Mouse (Mus musculus) adrenal gland, postnatal 4 days (tissue): ENCODE measurements around the gene Rnasek. TPM values are rescaled to one million over a fixed set of nuclear protein-coding genes. Genes with fewer than 3 reads are reported as not detected.
A peak's percentile ranks its signal among the peaks of the same experiment; 100 is the strongest.

ENCODE experiments used
- DNase-seq, 2 experiments: peaks; one replicate each; pipeline ENCODE4 v3.0.0; 2021 to 2022; ENCODE audit warnings: low spot score in 2 of 2, mixed read lengths in 2 of 2
- microRNA-seq: library from miRNA; unstranded; fragments of <30 nt; microRNA quantifications from one replicate; pipeline ENCODE4 v1.2.0, GENCODE M21; 2021
- total RNA-seq, 2 experiments: library from RNA; stranded (reverse); gene quantifications; 2 replicates each; pipeline ENCODE4 v1.2.3; 2021

Rnasek gene
- total RNA-seq, 2 experiments from 2014 or later, result 160 to 164 TPM

- DNase-seq, result peak; percentile 18 to 45
These were observed 50.1 kb downstream of the Rnasek start for GRCm38 (mm10) chr11:70189319-70190134.

Small RNAs within 50 kb of the gene (microRNA-seq; reads per million reads assigned to microRNA genes)
- gene Mir195a (4,498 reads per million, percentile 90 among the genes with 10 or more reads in this experiment), gene Mir497 (not detected), gene Mir497b (not detected)

Other genes starting within 250 kb of the Rnasek start
- 100 to 1,000 TPM; 294 to 311 TPM for gene Gabarap, start 248.7 kb downstream of the Rnasek start, total RNA-seq
- gene Phf23, start 244.1 kb downstream of the Rnasek start, total RNA-seq, result 10 to 100 TPM; 51.4 to 53.4 TPM
- 10 to 100 TPM; 35.5 to 38.2 TPM for gene Dvl2, start 239.2 kb downstream of the Rnasek start, total RNA-seq
- 100 to 1,000 TPM; 295 to 378 TPM for gene Acadvl, start 224.4 kb downstream of the Rnasek start, total RNA-seq
- gene Dlg4, start 222.9 kb downstream of the Rnasek start, total RNA-seq, result 10 to 100 TPM; 63.0 to 64.4 TPM
- 10 to 100 TPM in 1 of 2 experiments, 1 to 10 TPM in 1; 1.7 to 33.7 TPM for gene Asgr1, start 185.8 kb downstream of the Rnasek start, total RNA-seq
- gene Asgr2, start 147.2 kb downstream of the Rnasek start, total RNA-seq, result 10 to 100 TPM in 1 of 2 experiments, 1 to 10 TPM in 1; 1.8 to 14.6 TPM
- gene Mgl2, start 109.5 kb downstream of the Rnasek start, total RNA-seq, result 1 to 10 TPM in 1 of 2 experiments, under 1 TPM in 1; 0.90 to 1.7 TPM
- gene Clec10a, start 83.6 kb downstream of the Rnasek start, total RNA-seq, result 1 to 10 TPM; 2.1 to 3.5 TPM
- gene Slc16a11, start 27.1 kb downstream of the Rnasek start, total RNA-seq, result 1 to 10 TPM in 1 of 2 experiments, under 1 TPM in 1; 0.71 to 2.9 TPM
- gene Slc16a13, start 18.8 kb downstream of the Rnasek start, total RNA-seq, result 10 to 100 TPM in 1 of 2 experiments, 1 to 10 TPM in 1; 6.2 to 10.9 TPM
- 10 to 100 TPM; 23.8 to 33.4 TPM for gene Bcl6b, start 10.0 kb downstream of the Rnasek start, total RNA-seq
- gene 0610010K14Rik, start 1.9 kb downstream of the Rnasek start, total RNA-seq, result 10 to 100 TPM; 70.1 to 72.5 TPM
- 1 to 10 TPM; 4.5 to 8.1 TPM for gene Gm21988, start within 50 bp of the Rnasek start, total RNA-seq
- 1 to 10 TPM; 3.4 to 3.7 TPM for gene Alox12, start 15.5 kb upstream of the Rnasek start, total RNA-seq
- not detected for gene Alox12e, start 82.8 kb upstream of the Rnasek start, total RNA-seq
- 1 to 10 TPM in 1 of 2 experiments, under 1 TPM in 1; 0.95 to 1.5 TPM for gene Alox15, start 112.2 kb upstream of the Rnasek start, total RNA-seq
- gene Pelp1, start 170.2 kb upstream of the Rnasek start, total RNA-seq, result 10 to 100 TPM; 37.2 to 40.5 TPM
- 10 to 100 TPM; 30.4 to 32.3 TPM for gene Arrb2, start 192.8 kb upstream of the Rnasek start, total RNA-seq
- gene Med11, start 212.1 kb upstream of the Rnasek start, total RNA-seq, result 10 to 100 TPM; 17.3 to 18.6 TPM
- 1 to 10 TPM; 2.2 to 2.3 TPM for gene Zmynd15, start 219.6 kb upstream of the Rnasek start, total RNA-seq
- 1 to 10 TPM; 5.8 to 7.4 TPM for gene Cxcl16, start 220.1 kb upstream of the Rnasek start, total RNA-seq